Mouse (Mus musculus) erythroblast, embryonic 14.5 days (primary cell): ENCODE measurements around the gene Rhpn2.

ENCODE experiments used
- GATA1 ChIP-seq: IDR thresholded peaks from 2 replicates; pipeline ENCODE4 v1.6.1; 2012; ENCODE audit warnings: low read length, inconsistent platforms, mixed read lengths
- TAL1 ChIP-seq: IDR thresholded peaks from 3 replicates; pipeline ENCODE4 v1.6.1; 2012; ENCODE audit warnings: low read length, inconsistent platforms, mixed read lengths

DNA sequence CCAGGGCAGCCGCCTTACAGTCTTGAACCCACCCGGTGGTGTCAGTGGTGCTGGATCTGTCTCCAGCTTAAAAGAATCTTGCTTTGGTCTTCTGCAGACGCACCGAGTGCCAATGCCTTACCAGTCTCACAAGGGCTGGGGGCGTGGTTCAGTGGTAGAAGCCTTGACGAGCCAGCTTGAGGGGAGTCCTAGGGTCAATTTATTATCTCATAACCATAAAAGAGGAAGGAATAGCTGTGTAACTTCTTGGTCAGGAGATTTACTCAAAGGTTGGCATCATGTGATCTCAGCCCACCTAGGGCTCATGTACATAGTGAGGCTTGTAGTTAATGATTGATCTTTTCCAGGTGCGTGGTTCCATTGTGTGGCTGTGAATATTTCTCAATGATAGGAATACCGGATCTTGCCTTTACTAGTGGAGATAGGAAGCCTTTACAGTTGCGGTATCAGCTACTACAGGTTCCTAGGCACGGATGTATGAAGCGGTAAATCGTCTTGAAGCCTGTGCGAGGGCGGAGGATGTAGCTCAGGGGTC, 38.6 kb downstream of the Rhpn2 start:
- no peak for TF ChIP-seq TAL1
- TF ChIP-seq GATA1: no peak
